Mouse (Mus musculus): ENCODE measurements around the gene Clstn3. TPM values are rescaled to one million over a fixed set of nuclear protein-coding genes. Genes with fewer than 3 reads are reported as not detected.

The Clstn3 gene
- polyA plus RNA-seq, 1 experiment, result 0.44 TPM

DNA sequence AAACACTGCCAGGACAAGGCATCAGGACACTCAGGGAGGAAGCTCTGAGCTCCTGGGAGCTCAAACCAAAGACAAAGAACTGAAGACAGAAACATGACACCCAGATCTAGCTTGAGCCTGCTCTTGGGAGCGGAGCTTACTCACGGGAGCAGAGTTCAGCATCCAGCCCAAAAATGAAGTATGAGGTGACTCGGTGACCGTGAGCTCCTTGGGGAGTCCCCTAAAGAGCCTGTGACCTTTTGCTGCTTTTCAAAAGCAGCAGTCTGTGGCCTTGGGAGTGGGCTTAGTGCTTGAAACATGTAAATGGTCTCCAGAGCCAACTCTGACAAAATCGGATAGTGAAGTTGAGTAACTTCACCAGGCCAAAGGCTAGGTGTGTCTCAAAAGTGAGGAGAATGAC, 29.4 kb downstream of the Clstn3 start:
- TF ChIP-seq POLR2A (IDR thresholded peaks at IDR 0.05; ENCODE audit: low read depth, low read length) (no peak), CTCF (IDR thresholded peaks at IDR 0.05; ENCODE audit: extremely low read depth, insufficient read length, insufficient replicate concordance, low read depth, low read length) (no peak)

DNA sequence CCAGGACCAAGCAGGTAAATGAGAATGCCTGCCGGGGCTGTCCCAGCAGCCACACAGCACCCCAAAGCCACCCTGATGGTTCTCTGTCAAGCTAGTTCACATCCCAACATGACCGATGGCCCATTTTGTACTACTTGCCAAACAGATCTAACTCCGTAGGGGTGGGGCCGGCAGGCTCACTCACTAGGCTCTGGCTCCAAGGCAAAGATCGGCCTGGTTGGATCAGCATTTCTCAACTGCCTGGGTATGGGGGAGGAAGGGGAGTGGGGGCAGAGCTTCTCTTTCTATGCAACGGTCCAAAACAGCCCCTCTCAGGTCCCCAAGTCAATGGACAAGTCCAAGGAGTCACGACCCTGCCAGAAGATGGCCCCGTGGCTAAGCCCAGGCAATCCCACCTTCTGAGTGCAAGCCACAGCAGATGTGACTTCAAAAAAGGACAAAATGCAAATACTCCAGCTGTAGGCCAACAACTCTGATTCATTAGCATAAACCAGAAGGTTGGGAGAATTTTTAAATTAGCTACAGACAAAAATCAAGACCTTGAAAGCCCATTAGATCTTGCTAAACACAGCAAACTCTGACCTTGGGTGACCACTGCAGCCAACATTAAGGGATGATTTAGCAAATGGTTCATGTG, 30.8 kb downstream of the Clstn3 start:
- no peak for TF ChIP-seq POLR2A (IDR thresholded peaks at IDR 0.05; ENCODE audit: low read depth, low read length)
- TF ChIP-seq CTCF (IDR thresholded peaks at IDR 0.05; ENCODE audit: extremely low read depth, insufficient read length, insufficient replicate concordance, low read depth, low read length), result no peak
- peaks cover 3% of the 10 kb centered on the region; the same call in 1 of the 2 replicates for H3K4me1 ChIP-seq (ENCODE audit: control insufficient read depth, insufficient read depth, insufficient read length, low read length)
- no peak overlapping the region for H3K27ac ChIP-seq (ENCODE audit: insufficient read depth, low read depth, low read length)
- no peaks in the 10 kb centered on the region for H3K27me3 ChIP-seq (ENCODE audit: control insufficient read depth, insufficient read depth, low read length)
- no peaks in the 10 kb centered on the region for H3K36me3 ChIP-seq (ENCODE audit: control insufficient read depth, insufficient read depth, low read length)
- 87% methylated on average over 8 of the region's 8 CpGs for WGBS
- H3K4me3 ChIP-seq (ENCODE audit: low read depth, low read length), result no peak overlapping the region

More for the DNA sequence above, 29.4 kb downstream of the Clstn3 start:
- 73% methylated on average over 5 of the region's 5 CpGs for WGBS
- no peaks in the 10 kb centered on the region for H3K4me1 ChIP-seq (ENCODE audit: control insufficient read depth, insufficient read depth, insufficient read length, low read length)
- H3K27ac ChIP-seq (ENCODE audit: insufficient read depth, low read depth, low read length), result no peak overlapping the region
- no peaks in the 10 kb centered on the region for H3K36me3 ChIP-seq (ENCODE audit: control insufficient read depth, insufficient read depth, low read length)
- H3K27me3 ChIP-seq (ENCODE audit: control insufficient read depth, insufficient read depth, low read length), result no peaks in the 10 kb centered on the region
- H3K4me3 ChIP-seq (ENCODE audit: low read depth, low read length), result no peak overlapping the region

DNA sequence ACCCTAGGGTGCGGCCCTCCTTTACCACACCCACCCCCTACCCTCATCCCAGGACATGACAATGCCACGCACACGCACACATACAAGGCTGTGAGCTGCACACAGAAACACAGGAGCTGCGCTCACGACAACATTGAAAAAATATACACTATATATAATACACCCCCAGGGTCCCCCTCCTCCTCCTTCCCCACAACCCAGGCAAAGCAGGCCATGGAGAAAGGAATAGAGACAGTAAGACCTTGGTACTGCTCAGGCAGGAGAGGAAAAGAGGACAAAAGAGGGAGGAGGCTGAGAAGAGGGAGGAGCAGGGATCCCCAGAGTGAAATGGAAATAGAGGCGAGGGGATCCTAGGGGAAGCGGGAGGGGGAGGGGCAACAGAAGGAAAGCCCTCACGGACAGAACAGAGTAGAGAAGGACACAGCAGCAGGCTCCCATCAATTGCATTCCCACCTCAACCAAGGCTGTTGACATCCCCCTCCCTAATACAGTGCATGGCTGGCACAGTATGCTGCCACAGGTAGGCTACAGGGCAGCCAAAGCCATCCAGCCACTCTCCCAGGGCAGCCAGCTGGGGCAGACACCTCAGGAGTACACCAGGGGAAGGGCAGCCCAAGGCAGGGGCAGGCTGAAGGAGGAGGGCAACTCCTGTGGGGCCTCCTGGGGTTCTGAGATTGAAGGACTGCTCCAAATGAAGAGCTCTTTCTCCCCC, 33.7 kb downstream of the Clstn3 start:
- WGBS, result 86% methylated on average over 8 of the region's 8 CpGs
- Histone ChIP-seq H3K4me3 (ENCODE audit: low read depth, low read length) (no peak overlapping the region), H3K36me3 (ENCODE audit: control insufficient read depth, insufficient read depth, low read length) (no peaks in the 10 kb centered on the region), H3K27ac (ENCODE audit: insufficient read depth, low read depth, low read length) (no peak overlapping the region), H3K4me1 (ENCODE audit: control insufficient read depth, insufficient read depth, insufficient read length, low read length) (peaks cover 8% of the 10 kb centered on the region; the same call in 1 of the 2 replicates), H3K27me3 (ENCODE audit: control insufficient read depth, insufficient read depth, low read length) (no peaks in the 10 kb centered on the region)
- TF ChIP-seq CTCF (IDR thresholded peaks at IDR 0.05; ENCODE audit: extremely low read depth, insufficient read length, insufficient replicate concordance, low read depth, low read length), result no peak
- no peak for TF ChIP-seq POLR2A (IDR thresholded peaks at IDR 0.05; ENCODE audit: low read depth, low read length)

DNA sequence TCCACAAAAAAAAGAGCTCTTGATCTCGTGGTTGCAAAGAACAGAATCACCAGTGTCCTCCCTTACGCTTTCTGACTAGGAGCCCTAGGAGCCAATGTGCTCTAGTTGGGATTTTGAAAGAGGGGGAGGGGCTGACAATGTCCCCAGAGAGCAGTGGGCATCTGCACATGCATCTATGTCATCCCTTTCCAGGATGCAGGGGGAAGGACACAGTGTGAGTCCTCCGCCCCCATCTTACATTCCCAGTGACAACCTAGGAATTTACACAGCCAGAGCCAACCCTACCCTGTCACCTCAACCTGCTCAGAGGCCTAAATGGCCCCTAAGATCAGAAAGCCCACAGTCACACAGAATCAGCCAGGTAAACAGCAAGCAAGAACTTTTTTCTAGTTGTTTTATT, 34.2 kb downstream of the Clstn3 start:
- TF ChIP-seq POLR2A (IDR thresholded peaks at IDR 0.05; ENCODE audit: low read depth, low read length) (no peak), CTCF (IDR thresholded peaks at IDR 0.05; ENCODE audit: extremely low read depth, insufficient read length, insufficient replicate concordance, low read depth, low read length) (no peak)

DNA sequence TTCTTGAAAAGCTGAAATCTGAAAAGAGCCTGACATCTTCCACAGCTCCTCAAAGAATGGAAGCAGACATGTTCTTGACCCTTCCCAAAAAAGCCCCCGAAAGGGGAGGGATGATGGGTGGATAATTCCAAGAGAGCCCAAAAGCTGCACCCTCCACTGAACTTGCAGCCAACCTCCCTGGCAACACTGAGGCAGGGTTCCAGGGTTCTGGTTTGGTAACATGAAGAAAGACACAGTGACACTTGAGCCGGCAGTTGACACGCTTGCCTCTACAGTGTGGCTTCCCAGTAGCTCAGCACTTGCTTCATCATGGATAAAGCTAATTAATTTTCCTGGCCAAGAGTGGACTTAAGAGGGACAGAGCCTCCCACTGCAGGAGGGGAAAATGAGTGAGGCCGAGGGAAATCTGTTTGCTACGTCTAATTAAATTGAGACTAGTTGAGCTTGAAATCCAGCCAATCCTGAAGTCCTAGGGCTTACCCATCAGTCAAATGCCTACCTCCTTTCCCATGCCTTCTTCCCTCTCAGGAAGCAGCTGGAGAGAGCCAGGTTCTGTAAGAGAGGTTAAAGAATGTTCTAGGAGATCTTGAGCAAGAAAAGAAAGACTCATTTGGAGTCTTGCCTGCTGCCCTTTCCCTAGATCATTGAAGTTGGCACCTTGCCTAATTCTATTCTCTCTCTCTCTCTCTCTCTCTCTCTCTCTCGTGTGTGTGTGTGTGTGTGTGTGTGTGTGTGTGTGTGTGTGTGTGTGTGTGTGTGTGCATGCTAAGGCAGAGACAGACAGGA, 36.6 kb downstream of the Clstn3 start:
- Histone ChIP-seq H3K4me3 (ENCODE audit: low read depth, low read length) (no peak overlapping the region), H3K27ac (ENCODE audit: insufficient read depth, low read depth, low read length) (no peak overlapping the region), H3K4me1 (ENCODE audit: control insufficient read depth, insufficient read depth, insufficient read length, low read length) (peaks cover 22% of the 10 kb centered on the region; the same call in 1 of the 2 replicates), H3K36me3 (ENCODE audit: control insufficient read depth, insufficient read depth, low read length) (no peaks in the 10 kb centered on the region), H3K27me3 (ENCODE audit: control insufficient read depth, insufficient read depth, low read length) (no peaks in the 10 kb centered on the region)
- no peak for TF ChIP-seq CTCF (IDR thresholded peaks at IDR 0.05; ENCODE audit: extremely low read depth, insufficient read length, insufficient replicate concordance, low read depth, low read length)
- TF ChIP-seq POLR2A (IDR thresholded peaks at IDR 0.05; ENCODE audit: low read depth, low read length), result no peak
- 60% methylated on average over 6 of the region's 6 CpGs for WGBS

More for the DNA sequence above, 34.2 kb downstream of the Clstn3 start:
- Histone ChIP-seq H3K27ac (ENCODE audit: insufficient read depth, low read depth, low read length) (no peak overlapping the region), H3K27me3 (ENCODE audit: control insufficient read depth, insufficient read depth, low read length) (no peaks in the 10 kb centered on the region), H3K4me1 (ENCODE audit: control insufficient read depth, insufficient read depth, insufficient read length, low read length) (peaks cover 13% of the 10 kb centered on the region; the same call in 1 of the 2 replicates), H3K4me3 (ENCODE audit: low read depth, low read length) (no peak overlapping the region), H3K36me3 (ENCODE audit: control insufficient read depth, insufficient read depth, low read length) (no peaks in the 10 kb centered on the region)
- WGBS, result 90% methylated on average over 3 of the region's 3 CpGs

DNA sequence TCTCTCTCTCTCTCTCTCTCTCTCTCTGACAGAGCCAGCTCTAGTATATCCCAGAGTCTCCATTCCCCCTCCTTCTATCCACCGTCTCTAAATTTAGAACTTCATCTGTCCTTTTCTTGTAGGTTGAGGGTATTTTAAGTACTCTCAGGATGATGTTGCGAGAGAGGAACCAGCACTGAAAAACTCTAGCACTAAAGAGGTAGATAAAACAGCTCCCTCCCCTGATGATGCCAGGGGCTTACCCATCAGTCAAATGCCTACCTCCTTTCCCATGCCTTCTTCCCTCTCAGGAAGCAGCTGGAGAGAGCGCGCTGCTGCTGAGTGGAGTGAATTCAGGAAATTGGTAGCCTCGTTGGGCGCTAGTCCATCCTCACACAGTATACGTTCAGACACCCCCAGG, 37.3 kb downstream of the Clstn3 start:
- TF ChIP-seq CTCF (IDR thresholded peaks at IDR 0.05; ENCODE audit: extremely low read depth, insufficient read length, insufficient replicate concordance, low read depth, low read length) (no peak), POLR2A (IDR thresholded peaks at IDR 0.05; ENCODE audit: low read depth, low read length) (no peak)
- WGBS, result 88% methylated on average over 7 of the region's 7 CpGs

More for the DNA sequence above, 37.3 kb downstream of the Clstn3 start:
- peaks cover 22% of the 10 kb centered on the region; the same call in 1 of the 2 replicates for H3K4me1 ChIP-seq (ENCODE audit: control insufficient read depth, insufficient read depth, insufficient read length, low read length)
- H3K27ac ChIP-seq (ENCODE audit: insufficient read depth, low read depth, low read length), result no peak overlapping the region
- no peaks in the 10 kb centered on the region for H3K27me3 ChIP-seq (ENCODE audit: control insufficient read depth, insufficient read depth, low read length)
- H3K36me3 ChIP-seq (ENCODE audit: control insufficient read depth, insufficient read depth, low read length), result no peaks in the 10 kb centered on the region
- H3K4me3 ChIP-seq (ENCODE audit: low read depth, low read length), result no peak overlapping the region
